Mouse (Mus musculus): ENCODE results near the gene Defb30.

Gene Defb30

DNA sequence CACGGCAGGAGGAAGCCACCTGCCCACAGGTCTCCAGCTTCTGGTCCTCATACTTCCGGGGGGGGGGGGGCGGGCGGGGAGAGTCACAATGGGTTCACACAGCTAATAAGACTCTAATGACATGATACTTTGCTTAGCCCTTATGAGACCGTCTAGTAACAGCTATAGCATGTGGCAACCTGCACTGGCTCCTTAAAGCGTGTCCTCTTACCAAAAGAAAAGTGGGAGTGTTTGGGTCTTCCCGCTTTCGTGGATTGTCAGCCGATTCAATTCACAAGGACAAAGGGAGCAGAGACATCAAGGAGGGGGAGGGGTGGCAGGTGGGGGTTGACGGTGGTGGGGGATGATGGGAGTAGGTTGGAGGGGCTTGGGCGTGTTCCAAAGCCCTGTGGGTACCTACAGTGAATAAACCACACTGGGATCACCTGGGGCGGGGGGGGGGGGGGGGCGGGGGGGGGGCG, at the start of gene Defb30:
Gene Defb30, minus strand, starts transcription at position 51 of the 461 bp plus-strand sequence.
- DNase-seq (ENCODE audit: extremely low spot score) = no peak

GRCm38 (mm10) chr14:63067708-63068107, 17.9 kb upstream of the Defb30 start:
- peak; percentile 10 for DNase-seq (ENCODE audit: extremely low spot score)

DNA sequence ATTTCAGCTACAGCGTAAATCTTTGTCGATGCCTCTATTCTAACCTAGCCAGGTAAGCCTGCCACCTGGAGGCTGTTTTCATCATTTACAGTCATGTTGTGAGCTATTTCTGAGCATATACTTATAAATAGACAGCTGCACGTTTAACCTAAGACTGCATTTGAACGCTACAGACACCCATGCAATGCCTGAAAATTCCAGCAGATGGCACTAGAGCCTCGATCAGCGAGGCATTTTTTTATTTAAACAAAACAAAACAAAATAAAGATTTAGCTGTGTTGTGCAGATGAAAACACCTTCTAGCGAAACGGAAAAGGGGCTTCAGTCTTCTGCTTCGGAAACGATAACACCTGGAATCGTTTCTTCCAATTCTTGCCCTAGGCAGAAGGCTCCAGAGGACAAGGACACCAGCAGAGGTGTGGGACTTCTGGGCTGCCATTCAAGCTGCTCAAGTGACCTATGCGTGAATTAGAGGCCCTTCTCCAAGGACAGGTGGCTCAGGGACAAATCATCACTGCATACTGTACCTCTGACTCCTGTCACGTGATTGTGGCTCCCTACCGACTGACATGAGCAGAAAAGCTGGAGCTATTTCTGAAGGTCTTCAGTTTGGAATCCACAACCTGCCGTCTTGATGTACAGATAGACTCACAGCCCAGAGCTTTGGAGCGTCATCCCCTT, 17.0 kb upstream of the Defb30 start:
- DNase-seq (ENCODE audit: extremely low spot score) = peak; percentile 67

DNA sequence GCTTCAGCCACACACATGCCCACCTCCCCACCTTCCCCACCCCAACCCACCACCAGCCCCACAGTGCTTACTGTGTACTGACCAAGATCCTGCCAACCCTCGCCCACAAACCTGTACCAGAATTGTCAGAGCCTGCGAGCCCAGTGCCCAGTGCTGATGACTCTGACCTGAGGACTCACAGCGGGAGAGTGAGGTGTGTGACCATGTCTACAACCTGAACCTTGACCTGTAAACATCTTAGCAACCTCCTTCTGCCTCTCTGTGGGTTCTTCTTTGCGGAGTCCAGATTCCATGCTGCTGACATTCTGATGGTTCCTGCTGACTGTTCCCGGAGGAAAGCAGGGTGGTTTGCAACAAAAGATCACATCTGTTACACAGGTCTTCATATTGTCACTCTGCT, 15.6 kb upstream of the Defb30 start:
- no peak for DNase-seq (ENCODE audit: extremely low spot score)

DNA sequence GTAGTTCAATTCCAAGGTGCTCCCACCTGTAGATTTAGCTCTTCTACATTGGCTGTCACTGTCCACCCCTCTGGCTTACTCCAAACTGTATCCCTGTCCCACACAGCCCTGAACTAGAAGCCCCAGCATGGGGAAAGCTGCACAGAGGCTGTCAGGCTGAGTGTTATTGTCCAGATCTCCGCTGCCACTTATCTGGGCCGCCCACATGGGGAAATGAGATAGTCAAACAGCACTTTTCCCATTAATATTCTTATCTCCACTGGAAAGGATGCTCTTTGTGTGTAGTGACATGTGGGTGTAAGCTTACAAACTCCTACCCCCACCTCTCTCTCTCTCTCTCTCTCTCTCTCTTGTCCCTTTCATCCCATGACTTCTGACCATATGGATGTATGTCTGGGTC, 12.4 kb upstream of the Defb30 start:
- no peak for DNase-seq (ENCODE audit: extremely low spot score)

DNA sequence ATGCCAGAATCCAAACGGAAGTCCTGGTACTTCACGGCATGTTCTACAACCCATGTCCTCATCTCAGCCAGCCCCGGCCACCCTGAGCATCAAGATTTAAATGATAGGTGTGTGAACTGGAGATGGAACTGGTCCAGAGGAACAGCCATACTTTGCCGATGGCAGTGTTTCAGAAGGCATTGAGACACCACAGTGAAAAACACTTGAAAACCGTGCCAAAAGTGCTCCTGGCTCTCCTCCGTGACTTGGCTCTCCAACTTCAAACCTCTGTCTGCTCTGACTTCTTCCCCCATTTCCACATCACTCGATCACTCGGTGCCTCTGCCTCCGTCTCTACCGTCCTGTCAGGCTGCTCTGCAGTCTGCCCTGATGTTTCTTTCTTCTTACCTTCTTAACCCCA, 10.6 kb upstream of the Defb30 start:
- DNase-seq (ENCODE audit: extremely low spot score) = no peak

DNA sequence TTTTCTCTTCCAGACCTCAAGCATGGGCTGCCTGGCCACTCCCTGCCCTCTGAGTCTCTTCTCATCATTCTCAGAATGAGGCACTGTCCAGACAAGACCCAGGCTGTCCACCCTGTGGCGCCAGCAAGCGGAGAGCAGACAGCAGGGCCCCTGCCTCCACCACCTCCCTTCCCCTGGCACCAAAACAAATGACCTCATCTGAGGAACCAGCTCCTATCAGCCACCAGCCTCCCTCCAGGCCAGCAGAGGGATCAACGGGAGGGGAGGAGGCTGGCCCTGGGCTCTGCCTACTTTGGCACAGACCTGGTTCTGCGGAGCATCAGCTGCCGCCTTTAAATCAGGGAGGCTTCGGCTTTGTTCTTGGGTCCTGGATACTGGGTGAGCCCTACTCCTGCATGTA, 5.0 kb upstream of the Defb30 start:
- DNase-seq (ENCODE audit: extremely low spot score) = peak; percentile 46

DNA sequence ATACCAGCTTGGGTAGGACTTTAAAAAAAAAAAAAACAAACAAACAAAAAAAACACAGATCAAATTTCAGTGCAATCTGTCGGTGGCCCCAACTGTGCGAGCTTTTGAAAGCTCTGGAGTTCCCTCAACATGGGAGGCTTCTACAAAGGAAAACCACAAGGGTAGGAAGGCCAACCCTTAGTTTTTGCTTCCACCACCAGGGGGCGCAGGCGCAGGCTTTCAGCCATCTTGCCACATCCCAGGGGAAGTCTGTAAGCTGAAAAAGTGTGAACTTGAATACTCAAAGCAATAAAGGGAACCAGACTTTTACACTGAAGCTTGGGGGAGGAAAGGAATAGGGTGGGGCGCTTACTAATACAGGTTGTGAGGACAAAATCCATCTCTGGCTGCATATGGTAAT, 1.0 kb upstream of the Defb30 start:
- peak; percentile 70 for DNase-seq (ENCODE audit: extremely low spot score)

DNA sequence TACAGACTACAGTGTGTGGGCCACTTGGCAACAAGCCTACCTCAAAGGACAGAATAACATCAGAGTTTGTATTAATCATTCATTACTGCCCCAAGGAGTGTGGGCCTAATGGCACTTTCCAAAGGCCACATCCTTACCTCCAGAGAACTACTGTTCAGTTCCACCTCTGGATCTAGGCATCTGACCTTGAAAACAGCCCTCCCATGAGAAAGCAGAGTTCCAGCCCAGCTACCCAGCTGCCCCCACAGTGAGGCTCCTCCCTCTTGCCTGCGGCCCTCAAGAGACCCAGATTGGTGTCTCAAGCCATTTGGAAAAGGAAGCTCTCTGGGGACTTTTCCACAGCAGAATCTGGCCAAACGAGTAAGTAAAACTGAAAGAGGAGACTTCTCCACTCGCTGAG, 3.1 kb downstream of the Defb30 start, which contains the start of gene Defb42:
Gene Defb42, plus strand, starts transcription at position 301 of the 400 bp plus-strand sequence.
- no peak for DNase-seq (ENCODE audit: extremely low spot score)

DNA sequence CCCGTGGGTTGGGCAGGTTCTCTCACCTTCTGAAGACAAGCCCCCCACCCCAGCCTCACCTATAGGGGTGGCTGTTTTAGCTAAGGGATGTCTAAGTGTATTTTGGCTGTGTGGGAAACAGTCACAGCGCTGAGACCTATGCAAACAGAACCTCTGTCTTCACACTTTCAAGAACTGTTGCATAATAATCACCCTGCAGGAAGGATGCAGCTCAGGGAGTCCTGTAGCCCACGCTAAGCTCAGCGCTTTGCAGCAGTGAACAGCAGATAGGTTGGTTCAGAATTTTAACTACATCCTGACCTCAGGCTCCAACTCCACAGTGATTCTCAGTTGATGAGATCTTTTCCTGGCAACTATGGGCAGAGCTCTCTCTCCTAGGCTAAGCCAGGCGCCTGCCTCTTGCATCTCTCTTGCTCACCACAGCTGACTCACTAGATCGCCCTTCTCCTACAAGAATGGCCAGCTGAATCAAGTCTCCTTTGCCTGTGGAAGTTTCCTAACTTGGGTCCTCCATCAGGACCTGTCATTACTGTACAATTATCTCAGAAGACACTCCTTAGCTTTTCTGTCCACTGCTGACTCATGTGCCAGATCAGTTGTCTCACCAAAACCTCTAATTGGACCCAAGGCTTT, 29.1 kb downstream of the Defb30 start:
- DNase-seq (ENCODE audit: extremely low spot score) = no peak

DNA sequence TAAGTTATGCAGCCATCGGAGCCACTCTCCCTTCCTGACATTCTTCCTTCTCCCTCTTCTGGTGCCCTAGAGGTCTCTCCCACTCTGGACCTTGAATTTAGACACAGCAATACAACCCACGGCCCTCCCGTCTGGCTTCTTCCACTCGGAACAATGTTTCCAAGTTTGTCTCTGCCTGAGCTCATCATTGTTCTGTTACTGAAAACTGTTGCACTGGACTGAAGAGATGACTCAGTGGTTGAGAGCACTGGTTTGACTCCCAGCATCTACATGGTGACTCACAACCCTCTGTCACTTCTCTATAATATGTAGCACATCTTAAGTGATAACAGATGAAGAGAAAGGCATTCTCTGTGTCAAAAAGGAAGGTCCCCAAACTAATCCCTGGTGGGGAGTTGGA, 35.1 kb downstream of the Defb30 start:
- no peak for DNase-seq (ENCODE audit: extremely low spot score)

DNA sequence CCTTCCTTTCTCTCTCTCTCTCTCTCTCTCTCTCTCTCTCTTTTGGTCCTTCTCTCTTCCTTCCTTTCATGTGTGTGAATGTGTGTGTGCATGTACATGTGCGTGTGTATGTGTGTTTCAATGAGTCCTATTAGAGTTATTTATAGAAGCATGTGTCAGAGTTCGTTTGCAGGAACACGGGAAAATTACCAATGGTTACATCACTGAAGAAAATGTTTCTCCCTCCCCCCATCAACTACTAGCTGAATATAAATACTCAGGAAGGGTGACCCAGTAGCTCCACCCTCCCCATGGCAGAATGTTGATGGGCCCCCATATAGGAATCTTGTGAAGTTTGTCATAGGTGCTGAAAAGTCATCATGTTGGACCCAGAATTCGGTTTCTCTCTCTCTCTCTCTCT, 36.7 kb downstream of the Defb30 start:
- no peak for DNase-seq (ENCODE audit: extremely low spot score)

GRCm38 (mm10) chr14:63011471-63011870, 38.3 kb downstream of the Defb30 start, which contains the start of gene Defb43:
Defb43 (plus strand) TSS chr14:63011771.
- DNase-seq (ENCODE audit: extremely low spot score) = no peak

GRCm38 (mm10) chr14:63002588-63002987, 47.2 kb downstream of the Defb30 start:
- no peak for DNase-seq (ENCODE audit: extremely low spot score)

- no peak for DNase-seq (ENCODE audit: extremely low spot score)
Observed at GRCm38 (mm10) chr14:62998977-62999376, 50.8 kb downstream of the Defb30 start.

DNA sequence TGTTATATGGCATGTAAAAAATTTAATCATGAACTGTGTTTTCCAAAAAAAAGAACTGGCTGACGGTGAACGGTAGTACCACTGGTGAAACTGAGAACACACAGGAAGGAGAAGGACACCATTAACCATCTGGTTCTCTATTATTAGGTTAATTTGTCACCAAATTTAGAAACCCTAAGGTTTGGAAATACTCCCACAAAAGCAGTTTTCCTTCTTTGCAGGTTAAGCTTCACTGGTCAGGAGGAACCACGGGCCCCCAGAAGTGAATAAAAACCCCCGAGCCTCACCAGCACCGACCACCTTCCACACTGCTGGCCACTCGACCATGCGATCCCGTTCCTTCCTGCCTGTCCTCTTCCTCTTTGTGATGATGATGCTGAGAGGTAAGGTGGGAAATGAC, 52.0 kb downstream of the Defb30 start, which contains the start of gene Defb47:
Gene Defb47, plus strand, starts transcription at position 301 of the 400 bp plus-strand sequence.
- no peak for DNase-seq (ENCODE audit: extremely low spot score)

DNA sequence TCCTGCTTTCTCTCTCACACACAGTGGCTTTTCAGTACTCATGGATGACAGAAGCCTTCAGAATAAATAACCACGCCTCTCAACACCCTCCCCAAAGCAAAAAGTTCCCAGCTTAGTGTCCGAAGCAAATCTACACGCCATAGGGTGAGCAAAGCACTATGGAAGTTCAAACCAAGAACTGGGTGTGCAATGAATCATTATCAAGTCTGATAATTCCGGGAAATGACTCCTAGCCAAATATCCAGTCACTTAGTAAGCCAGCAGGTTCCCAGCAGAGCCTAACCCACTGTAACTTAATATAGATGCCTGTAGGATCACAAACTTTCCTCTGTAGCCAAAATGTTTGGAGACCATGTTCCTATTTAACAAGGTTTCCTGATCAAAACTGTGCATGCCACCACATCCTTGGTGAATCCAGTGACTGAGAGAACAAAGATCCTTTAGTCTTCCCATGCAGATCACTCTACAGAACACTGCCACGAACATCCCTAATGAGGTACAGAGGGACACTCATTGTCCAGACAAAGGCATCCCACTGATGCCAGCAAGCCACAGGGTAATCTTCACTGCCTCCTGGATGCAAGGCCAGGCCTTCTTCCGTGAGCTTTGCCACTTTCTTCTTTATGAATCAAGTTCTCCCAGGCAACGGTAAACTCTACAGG, 57.8 kb downstream of the Defb30 start:
- no peak for DNase-seq (ENCODE audit: extremely low spot score)

DNA sequence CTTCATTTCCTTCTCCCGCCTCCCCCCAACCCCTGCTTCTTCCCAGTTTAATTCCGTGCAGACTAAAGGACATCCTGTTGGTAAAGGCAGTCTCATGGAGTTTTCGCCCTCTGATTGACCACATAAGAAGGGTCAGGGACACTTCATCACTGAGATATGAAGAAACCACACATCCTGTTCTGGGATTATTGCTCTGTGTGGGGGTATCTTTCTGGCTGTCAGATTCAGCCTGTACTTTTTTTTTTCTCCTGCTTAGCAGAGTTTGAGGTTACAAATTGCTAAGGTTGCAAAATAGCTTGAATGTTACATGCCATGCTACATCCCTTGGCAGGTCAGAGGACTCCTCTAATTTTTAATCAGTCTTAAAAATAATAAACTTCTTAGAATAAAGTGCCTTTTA, 58.5 kb downstream of the Defb30 start:
- no peak for DNase-seq (ENCODE audit: extremely low spot score)

DNA sequence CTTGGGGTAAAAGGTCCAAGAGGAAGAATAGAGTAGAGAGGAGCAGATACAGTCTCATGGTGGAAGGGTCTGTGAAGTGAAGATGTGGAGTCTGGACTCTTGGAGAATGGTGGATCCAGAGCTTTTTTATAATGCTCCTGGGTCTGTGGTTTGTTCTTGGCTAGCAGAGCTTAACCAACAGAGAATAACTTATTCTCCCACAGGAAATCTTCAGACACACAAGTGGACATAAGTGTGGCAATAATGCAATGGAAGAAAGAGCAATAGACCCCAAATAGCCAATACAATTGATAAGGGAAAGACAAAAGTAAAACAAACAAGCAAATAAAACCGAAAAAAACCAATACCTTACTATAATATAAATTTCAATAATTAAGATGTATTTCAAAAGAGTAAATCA, 65.3 kb downstream of the Defb30 start, which contains the start of gene Defb48:
Gene Defb48, minus strand, starts transcription at position 101 of the 400 bp plus-strand sequence.
- no peak for DNase-seq (ENCODE audit: extremely low spot score)

Measured in embryo, embryonic 9.5 days (tissue).